14 mouse cellular contexts compared by ENCODE assay signal in genomic region chr5:32206726-32207125, GRCm38 (mm10). TPM values are rescaled to one million over a fixed set of nuclear protein-coding genes. Genes with fewer than 3 reads are reported as not detected.
"Had no signal": no experiment of that assay in that cellular context is flagged by ENCODE, and none has a peak within 500 bp of the region (broad histone marks: within the 10 kb centered on the region; RNA-seq: fewer than 3 reads in every experiment).

No protein-coding gene starts in this region.

- DNase-seq: kidney, postnatal 4 days; liver, embryonic 13.5 days; lung, adult 2 months; lung, postnatal 36 days; right cerebral cortex, postnatal 25 days; thymus, postnatal 4 days had no signal

- H3K9me3 ChIP-seq: limb, embryonic 12.5 days; liver, embryonic 13.5 days; midbrain, embryonic 13.5 days had no signal

- H3K27me3 ChIP-seq: limb, embryonic 12.5 days; liver, embryonic 13.5 days; midbrain, embryonic 13.5 days had no signal

- ATAC-seq: inflammation-experienced regulatory T-cells, adult 6 months; intestine, postnatal 0 days; lung, postnatal 0 days; midbrain, embryonic 13.5 days had no signal

- H3K9ac ChIP-seq: limb, embryonic 12.5 days; liver, embryonic 13.5 days; midbrain, embryonic 13.5 days had no signal

- H3K4me1 ChIP-seq: limb, embryonic 12.5 days; liver, embryonic 13.5 days had no signal

- H3K4me3 ChIP-seq: limb, embryonic 12.5 days; liver, embryonic 13.5 days; midbrain, embryonic 13.5 days had no signal

- H3K27ac ChIP-seq: kidney, postnatal 0 days; limb, embryonic 12.5 days; liver, embryonic 13.5 days; midbrain, embryonic 13.5 days; stomach, postnatal 0 days had no signal

- H3K36me3 ChIP-seq: limb, embryonic 12.5 days; liver, embryonic 13.5 days; midbrain, embryonic 13.5 days had no signal

- H3K4me2 ChIP-seq: limb, embryonic 12.5 days; liver, embryonic 13.5 days; midbrain, embryonic 13.5 days had no signal

RNA-seq across cellular contexts. Expression of gene Plb1, which starts 25.8 kb away (rescaled TPM):
- polyA plus RNA-seq: inflammation-experienced regulatory T-cells, adult 6 months; liver, embryonic 13.5 days; midbrain, embryonic 13.5 days; neural tube, embryonic 14.5 days had no signal
